Mouse (Mus musculus) MEL (cell line): Measurements from ENCODE around the gene 1700034J05Rik.

Experiments
- CHD2 ChIP-seq: IDR thresholded peaks from 2 replicates; pipeline ENCODE4 v1.6.1; 2011; ENCODE audit warnings: low read length, improper control_type of control experiment
- CTCF ChIP-seq, 3 experiments: IDR thresholded peaks in 2 of 3; conservative IDR thresholded peaks in 1 of 3; 2 replicates each; pipeline ENCODE4 v1.5.1; 2011 to 2012; ENCODE audit warnings: low read length in 3 of 3, low read depth in 2 of 3, mild to moderate bottlenecking in 2 of 3, improper control_type of control experiment in 1 of 3, inconsistent platforms in 1 of 3, mixed read lengths in 1 of 3, moderate library complexity in 1 of 3; ENCODE audit not compliant: control insufficient read depth in 1 of 3, insufficient read depth in 1 of 3, poor library complexity in 1 of 3, severe bottlenecking in 1 of 3
- EP300 ChIP-seq, 2 experiments: IDR thresholded peaks; 2 replicates each; pipeline ENCODE4 v1.6.1; 2011; ENCODE audit warnings: improper control_type of control experiment in 2 of 2, low read length in 2 of 2, low read depth in 1 of 2, mild to moderate bottlenecking in 1 of 2
- HCFC1 ChIP-seq: IDR thresholded peaks from 2 replicates; pipeline ENCODE4 v1.6.1; 2012; ENCODE audit warnings: low read depth, mild to moderate bottlenecking, inconsistent platforms, low read length, improper control_type of control experiment, moderate library complexity
- NRF1 ChIP-seq: IDR thresholded peaks from 2 replicates; pipeline ENCODE4 v1.6.1; 2014; ENCODE audit warnings: low read depth, mild to moderate bottlenecking, inconsistent platforms, low read length, improper control_type of control experiment, moderate library complexity; ENCODE audit not compliant: poor library complexity, insufficient read depth, severe bottlenecking
- POLR2A ChIP-seq, 2 experiments: IDR thresholded peaks; 2 replicates each; pipeline ENCODE4 v1.6.1; 2011 to 2012; ENCODE audit warnings: low read length in 2 of 2, mild to moderate bottlenecking in 2 of 2, control low read depth in 1 of 2, improper control_type of control experiment in 1 of 2, low read depth in 1 of 2, moderate library complexity in 1 of 2; ENCODE audit not compliant: control insufficient read depth in 1 of 2, insufficient read depth in 1 of 2, poor library complexity in 1 of 2
- SMC3 ChIP-seq: IDR thresholded peaks from 2 replicates; pipeline ENCODE4 v1.6.1; 2011; ENCODE audit warnings: low read depth, low read length, improper control_type of control experiment
- UBTF ChIP-seq: IDR thresholded peaks from 2 replicates; pipeline ENCODE4 v1.6.1; 2012; ENCODE audit warnings: low read depth, mild to moderate bottlenecking, inconsistent platforms, low read length, improper control_type of control experiment, moderate library complexity, borderline replicate concordance; ENCODE audit not compliant: insufficient read depth
- USF1 ChIP-seq: IDR thresholded peaks from 2 replicates; pipeline ENCODE4 v1.6.1; 2014; ENCODE audit warnings: low read depth, mild to moderate bottlenecking, inconsistent platforms, low read length, improper control_type of control experiment, moderate library complexity
- ZNF384 ChIP-seq: IDR thresholded peaks from 2 replicates; pipeline ENCODE4 v1.6.1; 2012; ENCODE audit warnings: low read depth, mild to moderate bottlenecking, inconsistent platforms, low read length, improper control_type of control experiment

- no peak for TF ChIP-seq CTCF (IDR thresholded peaks at IDR 0.05 in 2 of 3, conservative IDR thresholded peaks at IDR 0.05 in 1 of 3; ENCODE audit: control insufficient read depth in 1 of 3, insufficient read depth in 1 of 3, low read depth in 2 of 3, low read length in 3 of 3, poor library complexity in 1 of 3, severe bottlenecking in 1 of 3)
- TF ChIP-seq EP300 (IDR thresholded peaks at IDR 0.05; ENCODE audit: low read depth in 1 of 2, low read length in 2 of 2) = no peak
- no peak for TF ChIP-seq NRF1
- TF ChIP-seq POLR2A (IDR thresholded peaks at IDR 0.05; ENCODE audit: control insufficient read depth in 1 of 2, insufficient read depth in 1 of 2, low read depth in 1 of 2, low read length in 2 of 2, poor library complexity in 1 of 2) = no peak
- no peak for TF ChIP-seq CHD2
- TF ChIP-seq HCFC1 = no peak
- TF ChIP-seq ZNF384 = no peak
- TF ChIP-seq USF1 = no peak
- TF ChIP-seq SMC3 = no peak
- no peak for TF ChIP-seq UBTF
These were observed 41.7 kb upstream of the 1700034J05Rik start for GRCm38 (mm10) chr6:146995878-146996277.
